Mouse (Mus musculus) testis, adult 2 months (tissue): ENCODE results near the gene Tmem110. TPM values are rescaled to one million over a fixed set of nuclear protein-coding genes. Genes with fewer than 3 reads are reported as not detected.

Experiments
- H3K27ac ChIP-seq: fragments of 200-500 bp; 2 replicates; pipeline ENCODE4 v1.5.1; 2012; ENCODE audit warnings: low read depth, low read length; ENCODE audit not compliant: control insufficient read depth, insufficient read depth
- H3K27me3 ChIP-seq: fragments of 200-500 bp; 2 replicates; pipeline ENCODE4 v1.6.1; 2012; ENCODE audit warnings: mild to moderate bottlenecking, low read length, moderate library complexity; ENCODE audit not compliant: control insufficient read depth, insufficient read depth
- H3K36me3 ChIP-seq: fragments of 200-500 bp; 2 replicates; pipeline ENCODE4 v1.6.1; 2012; ENCODE audit warnings: mild to moderate bottlenecking, low read length; ENCODE audit not compliant: control insufficient read depth, insufficient read depth
- H3K4me1 ChIP-seq: fragments of 200-500 bp; 2 replicates; pipeline ENCODE4 v1.6.1; 2012; ENCODE audit warnings: low read length; ENCODE audit not compliant: control insufficient read depth, insufficient read depth
- H3K4me3 ChIP-seq: fragments of 200-500 bp; 2 replicates; pipeline ENCODE4 v1.5.1; 2012; ENCODE audit warnings: low read depth, mild to moderate bottlenecking, low read length, moderate library complexity, mixed read lengths; ENCODE audit not compliant: control insufficient read depth
- CTCF ChIP-seq: fragments of 200-500 bp; IDR thresholded peaks from 2 replicates; pipeline ENCODE4 v1.5.1; 2012; ENCODE audit warnings: low read depth, mild to moderate bottlenecking, inconsistent platforms, low read length, moderate library complexity; ENCODE audit not compliant: control insufficient read depth, insufficient read depth, insufficient replicate concordance
- POLR2A ChIP-seq: fragments of 200-500 bp; IDR thresholded peaks from 2 replicates; pipeline ENCODE4 v1.6.1; 2012; ENCODE audit warnings: low read depth, mild to moderate bottlenecking, inconsistent platforms, low read length, moderate library complexity; ENCODE audit not compliant: control insufficient read depth
- polyA plus RNA-seq: library from polyadenylated mRNA; depleted of rRNA; stranded (reverse); fragments of >200 nt; gene quantifications from 2 replicates; pipeline ENCODE4 v1.2.3, GENCODE M21; 2012

The Tmem110 gene
- polyA plus RNA-seq, 1 experiment = 3.6 TPM

- H3K4me3 ChIP-seq = no peak overlapping the region
- H3K27ac ChIP-seq = no peak overlapping the region
- peaks cover 5% of the 10 kb centered on the region for H3K4me1 ChIP-seq
- no peaks in the 10 kb centered on the region for H3K36me3 ChIP-seq
- no peak for TF ChIP-seq POLR2A
- H3K27me3 ChIP-seq = no peaks in the 10 kb centered on the region
Measured at GRCm38 (mm10) chr14:30875955-30876354, 50.6 kb downstream of the Tmem110 start.

- Histone ChIP-seq H3K27ac (no peak overlapping the region), H3K27me3 (no peaks in the 10 kb centered on the region), H3K4me3 (no peak overlapping the region), H3K4me1 (peaks cover 5% of the 10 kb centered on the region), H3K36me3 (no peaks in the 10 kb centered on the region)
- TF ChIP-seq CTCF (no peak), POLR2A (no peak)
Measured at GRCm38 (mm10) chr14:30876451-30876850, 51.1 kb downstream of the Tmem110 start.

- Histone ChIP-seq H3K4me3 (no peak overlapping the region), H3K27me3 (no peaks in the 10 kb centered on the region), H3K4me1 (peaks cover 5% of the 10 kb centered on the region), H3K27ac (no peak overlapping the region), H3K36me3 (no peaks in the 10 kb centered on the region)
- no peak for TF ChIP-seq CTCF
- TF ChIP-seq POLR2A = no peak
Measured at GRCm38 (mm10) chr14:30877827-30878226, 52.4 kb downstream of the Tmem110 start.

- Histone ChIP-seq H3K27me3 (no peaks in the 10 kb centered on the region), H3K4me1 (peaks cover 5% of the 10 kb centered on the region), H3K36me3 (no peaks in the 10 kb centered on the region), H3K27ac (no peak within 1 kb of the TSS), H3K4me3 (no peak within 1 kb of the TSS)
- TF ChIP-seq CTCF = no peak
- TF ChIP-seq POLR2A = no peak
Measured at GRCm38 (mm10) chr14:30878958-30879571, 53.7 kb downstream of the Tmem110 start, which contains the start of gene Mustn1. Gene Mustn1 (plus strand): TSS chr14:30879200.

GRCm38 (mm10) chr14:30879794-30880193, 54.4 kb downstream of the Tmem110 start:
- TF ChIP-seq POLR2A (no peak), CTCF (no peak)
- no peaks in the 10 kb centered on the region for H3K27me3 ChIP-seq
- H3K4me3 ChIP-seq = no peak overlapping the region
- H3K4me1 ChIP-seq = peaks cover 5% of the 10 kb centered on the region
- H3K27ac ChIP-seq = no peak overlapping the region
- no peaks in the 10 kb centered on the region for H3K36me3 ChIP-seq

- no peak for TF ChIP-seq CTCF
- TF ChIP-seq POLR2A = no peak
- no peak overlapping the region for H3K4me3 ChIP-seq
- H3K27ac ChIP-seq = no peak overlapping the region
- H3K36me3 ChIP-seq = no peaks in the 10 kb centered on the region
- peaks cover 4% of the 10 kb centered on the region for H3K4me1 ChIP-seq
- no peaks in the 10 kb centered on the region for H3K27me3 ChIP-seq
Measured at GRCm38 (mm10) chr14:30880251-30880650, 54.9 kb downstream of the Tmem110 start.

GRCm38 (mm10) chr14:30880811-30881717, 55.7 kb downstream of the Tmem110 start:
- TF ChIP-seq CTCF (no peak), POLR2A (no peak)

GRCm38 (mm10) chr14:30881718-30882108, 56.3 kb downstream of the Tmem110 start:
- TF ChIP-seq CTCF = no peak
- TF ChIP-seq POLR2A = no peak
- Histone ChIP-seq H3K27ac (no peak overlapping the region), H3K4me1 (no peaks in the 10 kb centered on the region), H3K27me3 (no peaks in the 10 kb centered on the region), H3K4me3 (no peak overlapping the region), H3K36me3 (no peaks in the 10 kb centered on the region)

More at GRCm38 (mm10) chr14:30880811-30881717, 55.7 kb downstream of the Tmem110 start:
- no peaks in the 10 kb centered on the region for H3K27me3 ChIP-seq
- H3K36me3 ChIP-seq = no peaks in the 10 kb centered on the region
- no peaks in the 10 kb centered on the region for H3K4me1 ChIP-seq
- H3K4me3 ChIP-seq = no peak overlapping the region
- H3K27ac ChIP-seq = no peak overlapping the region
